Mouse (Mus musculus): ENCODE data around the gene Ly6f.

DNA sequence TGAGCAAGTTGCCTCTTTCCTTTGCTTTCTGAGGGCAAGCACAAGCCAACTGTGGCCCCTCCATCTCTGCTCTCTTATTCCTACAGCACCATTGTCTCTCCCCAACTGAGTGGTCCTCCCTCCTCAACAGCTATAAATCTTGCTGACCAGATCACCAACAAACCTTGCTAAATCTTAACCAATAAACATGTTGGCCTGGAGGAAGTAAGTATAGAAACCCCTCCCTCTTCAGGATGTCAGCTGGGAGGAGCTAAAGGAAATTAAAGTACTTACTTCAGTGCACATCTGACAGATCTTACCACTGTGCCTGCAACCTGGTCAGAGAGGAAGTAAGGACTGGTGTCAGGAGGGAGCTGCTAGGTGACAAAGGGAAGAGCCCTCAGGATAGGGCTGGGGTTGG lies at the start of gene Ly6f:
- TF ChIP-seq CTCF (IDR thresholded peaks at IDR 0.05; ENCODE audit: low read depth) (no peak), EP300 (IDR thresholded peaks at IDR 0.05; ENCODE audit: low read depth) (no peak)

Measured in liver, embryonic 14.5 days (tissue).